Mouse (Mus musculus) heart, postnatal 0 days (tissue): ENCODE data around the gene Ulk3. TPM values are rescaled to one million over a fixed set of nuclear protein-coding genes. Genes with fewer than 3 reads are reported as not detected.

Experiments used
- ATAC-seq: fragments of 200-750 bp; cut with Nextera tagmentation; 2 replicates; pipeline ENCODE4 v1.8.0; 2017; ENCODE audit warnings: low read depth, moderate number of reproducible peaks, moderate library complexity; ENCODE audit not compliant: insufficient read depth
- DNase-seq: peaks from one replicate; pipeline ENCODE4 v3.0.0-alpha.2; 2016; ENCODE audit warnings: low spot score
- H3K27ac ChIP-seq: fragments of 300-500 bp; sonication (generic); 2 replicates; pipeline ENCODE4 v1.5.1; 2014; ENCODE audit warnings: low read depth, mild to moderate bottlenecking
- H3K27me3 ChIP-seq: fragments of 300-500 bp; sonication (generic); 2 replicates; pipeline ENCODE4 v1.6.1; 2014; ENCODE audit warnings: low read length, mixed read lengths; ENCODE audit not compliant: control insufficient read depth, insufficient read depth
- H3K36me3 ChIP-seq: fragments of 300-500 bp; sonication (generic); replicated peaks from 2 replicates; pipeline ENCODE4 v1.6.1; 2014; ENCODE audit warnings: low read length, mixed read lengths; ENCODE audit not compliant: control insufficient read depth, insufficient read depth
- H3K4me1 ChIP-seq: fragments of 300-500 bp; sonication (generic); 2 replicates; pipeline ENCODE4 v1.6.1; 2014; ENCODE audit warnings: antibody characterized with exemption; ENCODE audit not compliant: control insufficient read depth, insufficient read depth
- H3K4me2 ChIP-seq: fragments of 300-500 bp; sonication (generic); 2 replicates; pipeline ENCODE4 v1.6.1; 2014; ENCODE audit warnings: low read depth, mild to moderate bottlenecking, low read length, moderate library complexity
- H3K4me3 ChIP-seq: fragments of 300-500 bp; sonication (generic); 2 replicates; pipeline ENCODE4 v1.5.1; 2014; ENCODE audit warnings: low read depth, low read length
- H3K9ac ChIP-seq: fragments of 300-500 bp; sonication (generic); replicated peaks from 2 replicates; pipeline ENCODE4 v1.6.1; 2014; ENCODE audit warnings: low read depth, low read length, mixed read lengths
- H3K9me3 ChIP-seq: fragments of 300-500 bp; sonication (generic); replicated peaks from 2 replicates; pipeline ENCODE4 v1.6.1; 2016; ENCODE audit warnings: low read length; ENCODE audit not compliant: control insufficient read depth
- CTCF ChIP-seq: IDR thresholded peaks from 2 replicates; pipeline ENCODE4 v1.5.1; 2016; ENCODE audit warnings: antibody characterized with exemption, control low read depth, low read depth
- EP300 ChIP-seq: IDR thresholded peaks from 2 replicates; pipeline ENCODE4 v1.6.1; 2016; ENCODE audit warnings: antibody characterized with exemption, low read depth
- WGBS: fragments of 180-500 bp; shearing (Covaris S2); extraction: QIAGEN DNeasy Blood & Tissue Kit; methylation state at CpG from one replicate; pipeline ENCODE4 v1.1.7; 2014; 5-methylcytosine and 5-hydroxymethylcytosine counted together
- polyA plus RNA-seq: library from polyadenylated mRNA; unstranded; fragments of >200 nt; fragmentation: Nextera tagmentation; extraction: Ambion mirVana; gene quantifications from 2 replicates; pipeline ENCODE4 v1.2.1, GENCODE M21; 2015
- total RNA-seq: library from RNA; depleted of rRNA; stranded (reverse); fragments of >200 nt; gene quantifications from 2 replicates; pipeline ENCODE4 v1.2.3, GENCODE M21; 2014; ENCODE audit warnings: low replicate concordance

Gene Ulk3
- total and polyA plus RNA-seq, 2 experiments from 2014 or later, result 8.0 to 189 TPM

DNA sequence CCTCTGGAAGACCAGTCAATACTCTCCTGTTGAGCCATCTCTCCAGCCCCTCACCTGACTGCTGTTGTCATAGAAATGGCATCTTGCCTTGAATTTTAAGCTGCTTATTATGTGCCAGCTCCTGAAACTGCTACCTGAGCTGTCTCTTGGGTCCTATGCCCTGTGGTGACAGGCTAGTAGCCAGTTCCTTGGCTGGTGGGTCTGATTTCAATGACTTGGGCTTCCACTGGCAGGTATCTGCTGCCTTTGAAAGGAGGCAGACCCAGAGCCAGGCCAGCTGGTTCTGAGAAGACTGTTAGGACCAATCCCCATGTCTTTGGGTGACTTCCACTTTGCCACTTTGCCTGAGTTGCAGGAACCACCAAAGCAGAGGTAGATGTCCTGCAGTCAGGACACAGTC is 14.9 kb upstream of the Ulk3 start:
- no peak overlapping the region for H3K4me3 ChIP-seq
- H3K36me3 ChIP-seq, result peaks cover 33% of the 10 kb centered on the region
- no peak overlapping the region for H3K9ac ChIP-seq
- no peak overlapping the region for H3K27ac ChIP-seq
- H3K9me3 ChIP-seq, result no peaks in the 10 kb centered on the region
- TF ChIP-seq EP300 (no peak), CTCF (no peak)
- DNase-seq (no peak), ATAC-seq (no peak)
- H3K4me2 ChIP-seq, result no peak overlapping the region
- no peaks in the 10 kb centered on the region for H3K27me3 ChIP-seq
- H3K4me1 ChIP-seq, result no peaks in the 10 kb centered on the region

DNA sequence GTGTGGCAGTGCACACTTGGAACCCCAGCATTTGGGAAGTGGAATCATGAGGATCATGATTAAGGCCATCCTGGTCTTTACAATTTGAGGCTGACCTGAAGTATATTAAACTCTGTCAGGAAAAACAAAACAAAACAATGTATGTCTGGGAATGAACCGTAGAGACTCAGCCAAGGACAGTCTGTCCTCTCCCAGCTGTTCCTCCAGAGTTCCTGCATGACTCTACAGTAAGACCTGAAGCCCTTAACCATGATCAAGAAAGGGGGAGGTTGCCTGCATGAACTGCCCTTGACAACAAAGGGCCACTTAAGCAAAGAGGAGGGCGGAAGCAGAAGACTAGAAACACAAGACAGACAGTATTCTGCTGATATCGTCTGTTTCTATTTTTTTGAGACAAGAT is 13.7 kb upstream of the Ulk3 start:
- DNase-seq, result no peak

DNA sequence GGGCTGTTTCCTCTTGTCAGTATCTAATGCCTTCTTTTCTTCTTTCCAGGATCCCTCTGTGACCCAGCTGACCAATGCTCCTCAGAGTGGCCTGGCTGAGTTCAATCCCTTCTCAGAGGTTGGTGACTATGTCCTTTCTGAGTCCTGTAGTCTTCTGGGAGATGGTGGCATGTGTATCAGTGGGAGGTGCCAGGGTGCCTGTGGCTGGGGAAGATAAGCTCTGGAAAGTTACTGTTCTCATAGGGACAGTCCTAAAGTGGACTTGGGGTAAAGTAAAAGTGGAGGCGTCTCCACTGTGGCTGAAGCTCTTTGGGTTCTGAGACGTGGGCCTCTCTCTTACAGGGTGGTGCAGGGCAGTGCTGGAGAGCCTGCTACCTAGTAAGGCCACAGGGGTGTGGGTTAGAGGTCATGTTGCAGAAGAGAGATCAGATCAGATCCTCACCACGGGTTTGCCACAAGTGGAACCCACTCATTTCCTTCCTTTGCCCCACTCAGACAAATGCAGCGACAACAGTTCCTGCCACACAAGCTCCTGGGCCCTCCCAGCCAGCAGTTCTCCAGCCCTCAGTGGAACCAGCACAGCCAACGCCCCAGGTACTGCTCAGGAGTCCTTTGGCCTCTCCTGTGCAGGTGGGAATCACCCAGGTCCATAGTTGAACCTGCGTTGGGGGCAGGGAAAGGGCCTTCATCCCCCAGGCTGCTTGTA is 12.0 kb upstream of the Ulk3 start:
- H3K36me3 ChIP-seq, result peaks cover 59% of the 10 kb centered on the region

More for the DNA sequence above, 13.7 kb upstream of the Ulk3 start:
- Histone ChIP-seq H3K36me3 (peaks cover 42% of the 10 kb centered on the region), H3K4me2 (no peak overlapping the region), H3K27me3 (no peaks in the 10 kb centered on the region), H3K4me3 (no peak overlapping the region), H3K4me1 (no peaks in the 10 kb centered on the region), H3K27ac (no peak overlapping the region), H3K9ac (no peak overlapping the region), H3K9me3 (no peaks in the 10 kb centered on the region)
- WGBS, result 65% methylated on average over 3 of the region's 3 CpGs
- TF ChIP-seq CTCF, result no peak
- TF ChIP-seq EP300, result no peak
- no peak for ATAC-seq

DNA sequence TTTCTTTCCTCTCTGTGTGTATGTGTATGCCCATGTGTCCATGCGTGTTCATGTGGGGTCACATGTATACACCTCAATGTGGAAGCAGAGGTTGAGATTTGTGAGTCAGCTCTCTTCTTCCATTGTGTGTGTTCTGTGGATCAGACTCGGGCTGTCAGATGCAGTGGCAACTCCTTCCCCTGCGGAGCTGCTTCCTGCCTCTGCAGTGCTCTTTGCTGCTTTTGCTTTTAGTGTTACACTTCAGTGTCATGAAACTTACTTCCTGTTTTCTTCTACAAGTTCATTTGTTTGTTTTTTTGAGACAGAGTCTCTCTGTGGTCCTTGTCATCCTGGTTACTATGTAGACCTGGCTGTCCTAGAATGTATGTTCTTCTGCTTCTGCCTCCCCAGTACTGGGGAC is 4.3 kb upstream of the Ulk3 start:
- 74% methylated on average over 3 of the region's 3 CpGs for WGBS
- no peaks in the 10 kb centered on the region for H3K27me3 ChIP-seq
- no peak overlapping the region for H3K4me3 ChIP-seq
- no peaks in the 10 kb centered on the region for H3K9me3 ChIP-seq
- H3K27ac ChIP-seq, result no peak overlapping the region
- peaks cover 71% of the 10 kb centered on the region for H3K36me3 ChIP-seq
- no peak overlapping the region for H3K9ac ChIP-seq
- TF ChIP-seq CTCF (no peak), EP300 (no peak)
- 0 out of 2 replicates have a peak, but pooled peaks cover 6% of the 10 kb centered on the region for H3K4me1 ChIP-seq
- ATAC-seq, result no peak
- DNase-seq, result no peak
- H3K4me2 ChIP-seq, result no peak overlapping the region

More for the DNA sequence above, 12.0 kb upstream of the Ulk3 start:
- ATAC-seq (no peak), DNase-seq (no peak)
- Histone ChIP-seq H3K4me1 (no peaks in the 10 kb centered on the region), H3K9ac (no peak overlapping the region), H3K27ac (no peak overlapping the region), H3K27me3 (no peaks in the 10 kb centered on the region), H3K9me3 (no peaks in the 10 kb centered on the region), H3K4me2 (no peak overlapping the region), H3K4me3 (no peak overlapping the region)
- TF ChIP-seq CTCF, result no peak
- TF ChIP-seq EP300, result no peak
- 69% methylated on average over 6 of the region's 6 CpGs for WGBS

DNA sequence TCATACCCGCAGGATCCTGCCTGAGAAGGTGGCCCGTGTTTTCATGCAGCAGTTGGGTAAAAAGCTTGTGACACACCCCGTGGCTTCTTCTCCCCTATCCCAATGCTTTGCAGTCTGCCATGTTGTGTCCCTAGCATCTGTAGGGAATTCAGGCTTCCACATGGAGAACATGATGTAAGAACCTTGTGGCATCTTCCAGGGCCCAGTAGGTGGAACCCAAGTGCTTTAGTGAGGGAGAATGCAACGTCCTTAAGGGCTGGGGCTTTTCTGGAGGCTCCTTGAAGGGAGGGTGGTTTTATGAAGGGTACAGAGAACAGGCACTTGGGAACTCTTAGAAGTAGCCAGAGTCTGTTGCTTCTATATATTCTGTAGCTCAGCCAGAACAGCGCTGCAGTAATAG is 1.5 kb downstream of the Ulk3 start:
- WGBS, result 47% methylated on average over 5 of the region's 5 CpGs
- Histone ChIP-seq H3K27me3 (no peaks in the 10 kb centered on the region), H3K27ac (no peak overlapping the region), H3K4me1 (peaks cover 9% of the 10 kb centered on the region; the same call in 1 of the 2 replicates), H3K9ac (no peak overlapping the region), H3K36me3 (peaks cover 57% of the 10 kb centered on the region), H3K4me3 (no peak overlapping the region), H3K4me2 (no peak overlapping the region), H3K9me3 (no peaks in the 10 kb centered on the region)
- peak; percentile 43 for TF ChIP-seq CTCF
- no peak for TF ChIP-seq EP300
- no peak for ATAC-seq
- DNase-seq, result no peak
